Mouse (Mus musculus): ENCODE results near the gene Tmem174.

- TF ChIP-seq CTCF (conservative IDR thresholded peaks at IDR 0.05; ENCODE audit: insufficient read depth, insufficient read length, low read depth, low read length) (no peak), POLR2A (IDR thresholded peaks at IDR 0.05; ENCODE audit: low read depth, low read length) (no peak)
Observed at GRCm38 (mm10) chr13:98655346-98655745, 18.1 kb upstream of the Tmem174 start.

All from kidney, adult 2 months (tissue).